Mouse (Mus musculus) forebrain, embryonic 14.5 days (tissue): Measurements from ENCODE around the gene 4930451I11Rik. TPM values are rescaled to one million over a fixed set of nuclear protein-coding genes. Genes with fewer than 3 reads are reported as not detected.
A peak's percentile ranks its signal among the peaks of the same experiment; 100 is the strongest.

ENCODE experiments used
- ATAC-seq: fragments of 200-750 bp; cut with Nextera tagmentation; 2 replicates; pipeline ENCODE4 v1.8.0; 2017; ENCODE audit warnings: mild to moderate bottlenecking, moderate library complexity
- DNase-seq: peaks from one replicate; pipeline ENCODE4 v3.0.0-alpha.2; 2015; ENCODE audit warnings: low spot score
- H3K27ac ChIP-seq: fragments of 300-500 bp; sonication (generic); 2 replicates; pipeline ENCODE4 v1.5.1; 2014; ENCODE audit warnings: low read depth, mild to moderate bottlenecking, control low read depth, low read length, moderate library complexity
- H3K27me3 ChIP-seq: fragments of 300-500 bp; sonication (generic); replicated peaks from 2 replicates; pipeline ENCODE4 v1.6.1; 2014; ENCODE audit warnings: low read length, control low read depth, mixed read lengths; ENCODE audit not compliant: control insufficient read depth, insufficient read depth
- H3K36me3 ChIP-seq: fragments of 300-500 bp; sonication (generic); 2 replicates; pipeline ENCODE4 v1.6.1; 2014; ENCODE audit warnings: low read length, control low read depth; ENCODE audit not compliant: control insufficient read depth, insufficient read depth
- H3K4me1 ChIP-seq: fragments of 300-500 bp; sonication (generic); 2 replicates; pipeline ENCODE4 v1.6.1; 2014; ENCODE audit warnings: antibody characterized with exemption, low read length, control low read depth; ENCODE audit not compliant: control insufficient read depth, insufficient read depth
- H3K4me2 ChIP-seq: fragments of 300-500 bp; sonication (generic); 2 replicates; pipeline ENCODE4 v1.6.1; 2014; ENCODE audit warnings: mild to moderate bottlenecking, control low read depth, low read length
- H3K4me3 ChIP-seq: fragments of 300-500 bp; sonication (generic); 2 replicates; pipeline ENCODE4 v1.5.1; 2014; ENCODE audit warnings: low read depth, low read length, control low read depth
- H3K9ac ChIP-seq: fragments of 300-500 bp; sonication (generic); 2 replicates; pipeline ENCODE4 v1.6.1; 2014; ENCODE audit warnings: mild to moderate bottlenecking, low read length, control low read depth, moderate library complexity
- H3K9me3 ChIP-seq: fragments of 300-500 bp; sonication (generic); replicated peaks from 2 replicates; pipeline ENCODE4 v1.6.1; 2016; ENCODE audit warnings: low read length, control low read depth, mixed read lengths; ENCODE audit not compliant: control insufficient read depth
- WGBS: fragments of 180-500 bp; shearing (Covaris S2); extraction: QIAGEN DNeasy Blood & Tissue Kit; methylation state at CpG from one replicate; pipeline ENCODE4 v1.1.7; 2014; 5-methylcytosine and 5-hydroxymethylcytosine counted together
- polyA plus RNA-seq: library from polyadenylated mRNA; unstranded; fragments of >200 nt; fragmentation: Nextera tagmentation; extraction: Ambion mirVana; gene quantifications from 2 replicates; pipeline ENCODE4 v1.2.1, GENCODE M21; 2014

4930451I11Rik gene
- polyA plus RNA-seq, 1 experiment from 2014 or later: not detected

- Histone ChIP-seq H3K4me3 (no peak overlapping the region), H3K27ac (no peak overlapping the region), H3K36me3 (peaks cover 37% of the 10 kb centered on the region), H3K4me1 (peaks cover 24% of the 10 kb centered on the region), H3K9me3 (no peaks in the 10 kb centered on the region), H3K9ac (no peak overlapping the region), H3K27me3 (no peaks in the 10 kb centered on the region), H3K4me2 (no peak overlapping the region)
- 83% methylated on average over 4 of the region's 4 CpGs for WGBS
- ATAC-seq (no peak), DNase-seq (no peak)
Observed at GRCm38 (mm10) chr7:126794271-126794605, 37.2 kb downstream of the 4930451I11Rik start.

GRCm38 (mm10) chr7:126793456-126794270 is 37.8 kb downstream of the 4930451I11Rik start:
- no peaks in the 10 kb centered on the region for H3K27me3 ChIP-seq
- H3K4me1 ChIP-seq: peaks cover 24% of the 10 kb centered on the region
- no peak overlapping the region for H3K4me2 ChIP-seq
- H3K9ac ChIP-seq: no peak overlapping the region
- ATAC-seq: no peak
- H3K27ac ChIP-seq: no peak overlapping the region
- H3K4me3 ChIP-seq: no peak overlapping the region
- no peaks in the 10 kb centered on the region for H3K9me3 ChIP-seq
- DNase-seq: no peak
- H3K36me3 ChIP-seq: peaks cover 43% of the 10 kb centered on the region
- 73% methylated on average over 4 of the region's 4 CpGs for WGBS

- no peak; the same call in 1 of the 2 replicates for ATAC-seq
Observed at GRCm38 (mm10) chr7:126792721-126793443, 38.6 kb downstream of the 4930451I11Rik start.

GRCm38 (mm10) chr7:126791851-126792720 is 39.4 kb downstream of the 4930451I11Rik start, which contains the start of gene Ppp4c:
Ppp4c (minus strand) TSS chr7:126792496.
- DNase-seq (peak; percentile 99), ATAC-seq (peak; percentile 98)
- Histone ChIP-seq H3K27ac (peak within 1 kb of the TSS; percentile 91), H3K9me3 (no peaks in the 10 kb centered on the region), H3K4me2 (peak within 1 kb of the TSS; percentile 83), H3K36me3 (peaks cover 57% of the 10 kb centered on the region), H3K9ac (peak within 1 kb of the TSS; percentile 89), H3K4me3 (peak within 1 kb of the TSS; percentile 98), H3K27me3 (no peaks in the 10 kb centered on the region), H3K4me1 (peaks cover 16% of the 10 kb centered on the region; the same call in 1 of the 2 replicates)
- WGBS: under 1% methylated on average over 70 of the region's 83 CpGs

More at GRCm38 (mm10) chr7:126792721-126793443, 38.6 kb downstream of the 4930451I11Rik start:
- Histone ChIP-seq H3K9ac (peak overlapping the region; percentile 89), H3K4me1 (peaks cover 21% of the 10 kb centered on the region), H3K4me3 (peak overlapping the region; percentile 98), H3K27ac (peak overlapping the region; percentile 81), H3K4me2 (peak overlapping the region; percentile 83), H3K36me3 (peaks cover 51% of the 10 kb centered on the region), H3K9me3 (no peaks in the 10 kb centered on the region), H3K27me3 (no peaks in the 10 kb centered on the region)
- no peak for DNase-seq
- 32% methylated on average over 11 of the region's 11 CpGs for WGBS

- WGBS: 87% methylated on average over 4 of the region's 4 CpGs
- ATAC-seq: no peak
Observed at GRCm38 (mm10) chr7:126789141-126789540, 42.3 kb downstream of the 4930451I11Rik start.

GRCm38 (mm10) chr7:126786142-126786541 is 45.3 kb downstream of the 4930451I11Rik start:
- DNase-seq: no peak

More at GRCm38 (mm10) chr7:126789141-126789540, 42.3 kb downstream of the 4930451I11Rik start:
- no peak overlapping the region for H3K9ac ChIP-seq
- no peak overlapping the region for H3K4me2 ChIP-seq
- H3K4me3 ChIP-seq: no peak overlapping the region
- H3K36me3 ChIP-seq: peaks cover 59% of the 10 kb centered on the region
- no peak overlapping the region for H3K27ac ChIP-seq
- peaks cover 16% of the 10 kb centered on the region; the same call in 1 of the 2 replicates for H3K4me1 ChIP-seq
- no peak for DNase-seq
- H3K27me3 ChIP-seq: no peaks in the 10 kb centered on the region
- no peaks in the 10 kb centered on the region for H3K9me3 ChIP-seq

GRCm38 (mm10) chr7:126785056-126785455 is 46.4 kb downstream of the 4930451I11Rik start:
- H3K4me2 ChIP-seq: no peak overlapping the region
- no peak for ATAC-seq
- H3K27ac ChIP-seq: no peak overlapping the region
- H3K4me3 ChIP-seq: no peak overlapping the region
- H3K9me3 ChIP-seq: no peaks in the 10 kb centered on the region
- no peaks in the 10 kb centered on the region for H3K27me3 ChIP-seq
- no peak overlapping the region for H3K9ac ChIP-seq
- peaks cover 11% of the 10 kb centered on the region; the same call in 1 of the 2 replicates for H3K4me1 ChIP-seq
- WGBS: 96% methylated on average over 4 of the region's 4 CpGs
- DNase-seq: no peak
- H3K36me3 ChIP-seq: peaks cover 67% of the 10 kb centered on the region

More at GRCm38 (mm10) chr7:126786142-126786541, 45.3 kb downstream of the 4930451I11Rik start:
- Histone ChIP-seq H3K9ac (no peak overlapping the region), H3K27me3 (no peaks in the 10 kb centered on the region), H3K9me3 (no peaks in the 10 kb centered on the region), H3K4me3 (no peak overlapping the region), H3K4me2 (no peak overlapping the region), H3K27ac (no peak overlapping the region), H3K4me1 (peaks cover 10% of the 10 kb centered on the region; the same call in 1 of the 2 replicates), H3K36me3 (peaks cover 67% of the 10 kb centered on the region)
- 89% methylated on average over 14 of the region's 14 CpGs for WGBS
- ATAC-seq: no peak

GRCm38 (mm10) chr7:126784469-126784868 is 47.0 kb downstream of the 4930451I11Rik start:
- no peak overlapping the region for H3K9ac ChIP-seq
- peaks cover 61% of the 10 kb centered on the region for H3K36me3 ChIP-seq
- ATAC-seq (no peak), DNase-seq (no peak)
- peaks cover 14% of the 10 kb centered on the region; the same call in 1 of the 2 replicates for H3K4me1 ChIP-seq
- WGBS: 94% methylated on average over 7 of the region's 7 CpGs
- H3K4me3 ChIP-seq: no peak overlapping the region
- no peaks in the 10 kb centered on the region for H3K27me3 ChIP-seq
- H3K9me3 ChIP-seq: no peaks in the 10 kb centered on the region
- no peak overlapping the region for H3K4me2 ChIP-seq
- no peak overlapping the region for H3K27ac ChIP-seq
